Mouse (Mus musculus): ENCODE measurements around the gene Zfp719.

DNA sequence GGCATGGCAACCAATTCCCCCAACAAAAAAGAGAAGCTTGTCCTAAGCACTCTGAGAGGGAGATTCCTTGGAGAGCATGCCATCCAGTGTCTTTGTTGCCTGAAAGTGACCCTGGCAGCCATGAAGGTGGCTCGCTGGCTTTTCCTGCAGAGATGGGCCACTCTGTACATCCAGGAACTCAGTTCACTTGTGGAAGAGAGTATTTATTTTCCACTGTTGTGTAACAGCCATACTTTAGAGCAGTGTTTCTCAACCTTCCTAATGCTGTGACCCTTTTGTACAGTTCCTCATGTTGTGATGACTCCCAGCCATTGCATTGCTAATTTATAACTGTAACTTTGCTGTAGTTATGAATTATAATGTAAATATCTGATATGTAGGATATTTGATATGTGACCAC, 57.7 kb downstream of the Zfp719 start:
- no peak for TF ChIP-seq SIN3A (IDR thresholded peaks at IDR 0.05; ENCODE audit: low read length)
- TF ChIP-seq E2F4 (IDR thresholded peaks at IDR 0.05; ENCODE audit: insufficient replicate concordance, low read depth, low read length): no peak
- no peak for TF ChIP-seq RCOR1 (conservative IDR thresholded peaks at IDR 0.05; ENCODE audit: low read depth, low read length)
- no peak for TF ChIP-seq ZNF384 (IDR thresholded peaks at IDR 0.05; ENCODE audit: low read depth, low read length)
- no peak for TF ChIP-seq MAX (IDR thresholded peaks at IDR 0.05; ENCODE audit: low read length)
- TF ChIP-seq CHD1 (IDR thresholded peaks at IDR 0.05; ENCODE audit: low read depth, low read length): no peak
- TF ChIP-seq PAX5 (IDR thresholded peaks at IDR 0.05; ENCODE audit: low read length): no peak
- TF ChIP-seq ZMIZ1 (IDR thresholded peaks at IDR 0.05; ENCODE audit: low read depth, low read length): no peak
- no peak for TF ChIP-seq EP300 (IDR thresholded peaks at IDR 0.05; ENCODE audit: low read length)

Measured in CH12.LX (cell line).